Mouse (Mus musculus): ENCODE results near the gene Dcbld2. TPM values are rescaled to one million over a fixed set of nuclear protein-coding genes. Genes with fewer than 3 reads are reported as not detected.

Gene Dcbld2
- polyA plus RNA-seq, 3 experiments from 2014 or later: 0.54 to 2.1 (median 0.62) TPM

- ATAC-seq: no peak
Measured at GRCm38 (mm10) chr16:58496791-58497190, 88.5 kb downstream of the Dcbld2 start.

- peak; percentile 91 for ATAC-seq
Measured at GRCm38 (mm10) chr16:58497886-58498713, 89.9 kb downstream of the Dcbld2 start.

- no peak for ATAC-seq
Measured at GRCm38 (mm10) chr16:58499172-58499584, 90.9 kb downstream of the Dcbld2 start.

DNA sequence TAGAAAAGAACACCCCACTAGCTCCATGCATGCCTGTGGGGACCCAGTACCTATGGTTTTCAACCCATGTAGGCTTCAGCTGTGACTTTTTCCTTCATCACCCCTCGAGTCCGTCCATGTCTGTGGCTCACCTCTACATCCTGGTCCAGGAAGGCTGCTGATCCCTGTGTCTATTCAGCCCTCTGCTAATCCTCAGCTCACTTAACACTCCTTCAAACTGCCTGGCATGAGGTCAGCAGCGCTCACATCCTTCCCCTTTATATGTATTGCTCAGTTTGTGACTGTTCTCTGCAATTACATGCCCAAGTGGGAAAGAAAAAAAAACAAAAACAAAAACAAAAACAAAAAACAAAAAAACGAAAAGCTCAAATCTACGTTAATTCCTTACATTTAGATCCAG, 91.4 kb downstream of the Dcbld2 start:
- no peak for ATAC-seq

DNA sequence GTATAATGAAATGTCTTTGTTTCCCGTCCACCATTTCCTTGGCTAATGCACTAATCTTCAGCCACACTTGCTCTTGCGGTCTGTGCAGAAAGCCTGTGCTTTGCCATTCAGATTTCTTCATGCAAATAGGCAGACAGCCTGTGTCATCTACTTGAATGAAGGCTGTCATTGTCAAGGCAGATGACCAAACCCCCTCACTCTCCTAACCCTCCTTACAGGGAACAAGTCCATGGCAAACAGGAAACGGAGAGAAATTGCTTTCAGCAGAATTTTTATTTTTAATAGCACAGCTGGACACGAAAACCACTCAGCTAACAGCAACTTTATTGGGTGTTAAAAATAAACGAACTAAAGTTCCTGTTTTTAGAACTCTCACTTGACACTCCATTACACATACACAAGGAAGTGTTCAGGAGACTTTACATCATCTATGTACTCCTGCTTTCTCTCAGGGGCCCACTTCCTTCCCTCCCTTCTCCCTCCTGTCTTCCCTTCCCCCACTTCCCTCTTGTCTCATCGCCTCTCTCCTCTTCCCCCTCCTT, 93.6 kb downstream of the Dcbld2 start:
- ATAC-seq: peak; percentile 35

DNA sequence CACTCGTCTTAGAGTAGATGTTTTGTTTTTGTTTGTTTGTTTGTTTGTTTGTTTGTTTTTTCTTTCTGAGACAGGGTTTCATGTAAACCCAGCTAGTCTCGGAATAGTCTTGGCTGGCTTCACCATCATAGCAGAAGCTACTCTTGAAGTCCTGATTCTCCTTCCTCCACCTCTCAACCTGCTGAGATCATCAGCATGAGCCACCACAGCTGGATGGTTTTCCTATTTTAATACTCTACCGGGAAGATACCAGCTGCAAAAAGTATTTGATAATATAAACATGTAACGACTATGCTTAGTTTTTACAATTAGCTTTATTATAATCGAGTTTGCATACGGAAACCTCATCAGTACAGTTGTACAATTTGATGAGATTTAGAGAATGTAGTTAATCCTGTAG, 94.3 kb downstream of the Dcbld2 start:
- no peak for ATAC-seq

DNA sequence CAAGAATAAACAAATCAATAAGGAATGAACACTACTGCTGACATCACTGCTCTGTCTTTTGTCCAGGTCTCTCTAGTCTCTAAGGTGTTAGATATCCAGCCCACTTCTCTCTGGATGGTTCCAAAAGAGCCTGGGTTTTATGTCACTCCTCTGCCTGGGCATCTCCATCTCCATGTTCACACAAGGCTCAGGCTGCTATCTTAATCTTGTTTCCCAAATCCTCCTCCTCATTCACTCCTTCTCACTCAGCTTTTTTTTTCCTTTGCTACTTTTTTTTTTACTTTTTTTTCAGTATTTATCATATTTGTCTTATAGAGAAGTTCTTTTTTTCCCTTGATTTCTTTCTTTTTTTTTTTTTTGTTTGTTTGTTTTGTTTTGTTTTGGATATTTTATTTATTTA, 96.7 kb downstream of the Dcbld2 start:
- no peak for ATAC-seq

DNA sequence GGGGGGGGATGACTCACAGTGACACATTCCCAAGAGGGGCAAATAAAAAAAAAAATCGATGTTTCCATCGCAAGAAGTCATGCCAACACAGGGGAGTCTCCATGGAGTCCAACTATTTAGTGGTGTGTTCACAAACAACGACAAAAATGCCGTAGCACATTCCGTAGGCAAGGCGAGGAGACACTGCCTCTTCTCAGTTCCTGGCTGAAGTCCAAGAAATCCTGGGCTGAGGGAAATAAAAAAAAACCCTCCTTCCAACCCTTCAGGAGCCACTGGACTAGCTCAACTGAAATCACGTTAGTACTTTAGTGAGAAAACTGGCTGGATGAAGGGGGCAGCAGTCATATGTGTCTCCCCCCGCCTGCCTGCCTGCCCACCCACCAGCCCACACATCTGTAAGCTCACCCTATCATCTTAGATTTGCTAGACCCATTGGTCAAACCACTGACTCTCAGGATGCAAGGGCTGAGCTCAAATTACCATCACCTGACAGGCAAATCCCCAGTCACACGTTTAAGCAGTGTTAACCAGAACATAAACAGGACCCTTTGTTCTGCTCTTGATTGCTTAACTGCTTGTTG, 104.0 kb downstream of the Dcbld2 start:
- ATAC-seq: no peak

GRCm38 (mm10) chr16:58512887-58513286, 104.6 kb downstream of the Dcbld2 start:
- ATAC-seq: no peak

- ATAC-seq: no peak
Measured at GRCm38 (mm10) chr16:58513755-58514154, 105.5 kb downstream of the Dcbld2 start.

DNA sequence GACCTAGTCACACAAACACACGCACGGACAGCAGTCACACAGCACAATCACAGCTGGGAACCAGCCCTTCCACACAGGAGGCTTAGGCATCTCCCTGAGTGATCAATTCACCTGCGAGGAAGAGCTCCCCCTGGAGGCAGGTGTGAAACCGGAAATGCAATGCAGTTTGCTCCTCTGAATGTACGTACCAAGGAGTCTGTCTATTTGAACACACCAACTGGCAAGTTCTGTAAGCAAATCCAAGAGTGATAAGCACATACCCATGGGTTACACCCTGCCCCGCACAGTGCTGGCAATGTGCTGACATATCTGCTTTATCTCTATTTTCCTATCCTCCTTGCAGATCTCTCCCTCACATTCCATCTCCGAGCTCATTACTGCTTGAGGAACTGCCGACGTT, 106.3 kb downstream of the Dcbld2 start:
- ATAC-seq: peak; percentile 86

GRCm38 (mm10) chr16:58516161-58516560, 107.9 kb downstream of the Dcbld2 start:
- ATAC-seq: no peak

DNA sequence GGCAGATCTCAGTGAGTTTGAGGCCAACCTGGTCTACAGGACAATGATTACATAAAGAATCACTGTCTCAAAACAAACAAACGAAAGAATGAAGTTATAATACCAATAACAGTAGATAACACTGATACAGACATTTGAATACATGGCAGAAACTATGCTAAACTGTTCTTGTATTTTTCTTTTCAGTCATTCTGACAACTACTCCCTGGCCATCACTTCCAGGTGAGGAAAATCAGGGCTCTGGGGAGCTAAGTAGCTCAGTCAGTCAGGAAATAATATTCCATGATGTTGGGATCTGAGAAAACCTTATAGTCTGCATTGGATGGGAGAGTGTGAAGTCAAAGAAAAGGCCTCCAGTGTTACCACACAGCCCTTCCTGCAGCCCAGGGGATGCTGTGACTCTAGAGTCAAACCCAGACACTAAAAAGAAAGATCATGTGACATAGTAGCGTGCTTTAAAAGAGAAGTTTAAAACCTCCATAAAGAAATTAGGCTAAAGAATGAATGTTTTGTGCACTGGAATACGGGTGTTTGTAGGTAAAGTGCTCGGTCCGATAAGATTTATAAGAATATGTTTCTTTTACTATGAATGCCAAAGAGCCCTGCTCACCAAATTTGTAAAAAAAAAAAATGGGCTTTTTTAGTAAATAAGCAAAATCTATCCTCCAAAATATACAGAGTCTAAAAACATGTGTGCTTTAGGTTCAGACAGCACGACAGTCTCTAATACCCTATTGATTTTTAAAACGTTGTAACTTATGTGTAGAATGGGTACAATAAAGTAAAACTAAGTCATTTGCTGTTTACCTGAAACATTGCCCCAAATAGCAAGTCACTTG, 108.9 kb downstream of the Dcbld2 start:
- ATAC-seq: no peak

Other genes with a start within 250 kb of the Dcbld2 start
- gene St3gal6, start 115.8 kb downstream of the Dcbld2 start, polyA plus RNA-seq (2017; shearing (Covaris generic)): 10 to 100 TPM in 1 of 3 experiments, 1 to 10 TPM in 2; 4.0 to 31.5 (median 8.5) TPM
- gene Gm813, start 208.5 kb downstream of the Dcbld2 start, polyA plus RNA-seq (2017; shearing (Covaris generic)): not detected
- not detected for gene E330017A01Rik, start 230.3 kb downstream of the Dcbld2 start, polyA plus RNA-seq (2017; shearing (Covaris generic))

All from inflammation-experienced regulatory T-cells, adult 6 months (primary cell).